Mouse (Mus musculus) urinary bladder, postnatal 25 days (tissue): Measurements from ENCODE around the gene Tbc1d10a.

Source experiments
- DNase-seq: peaks from one replicate; pipeline ENCODE4 v3.0.0; 2022; ENCODE audit warnings: low spot score

Gene Tbc1d10a

DNA sequence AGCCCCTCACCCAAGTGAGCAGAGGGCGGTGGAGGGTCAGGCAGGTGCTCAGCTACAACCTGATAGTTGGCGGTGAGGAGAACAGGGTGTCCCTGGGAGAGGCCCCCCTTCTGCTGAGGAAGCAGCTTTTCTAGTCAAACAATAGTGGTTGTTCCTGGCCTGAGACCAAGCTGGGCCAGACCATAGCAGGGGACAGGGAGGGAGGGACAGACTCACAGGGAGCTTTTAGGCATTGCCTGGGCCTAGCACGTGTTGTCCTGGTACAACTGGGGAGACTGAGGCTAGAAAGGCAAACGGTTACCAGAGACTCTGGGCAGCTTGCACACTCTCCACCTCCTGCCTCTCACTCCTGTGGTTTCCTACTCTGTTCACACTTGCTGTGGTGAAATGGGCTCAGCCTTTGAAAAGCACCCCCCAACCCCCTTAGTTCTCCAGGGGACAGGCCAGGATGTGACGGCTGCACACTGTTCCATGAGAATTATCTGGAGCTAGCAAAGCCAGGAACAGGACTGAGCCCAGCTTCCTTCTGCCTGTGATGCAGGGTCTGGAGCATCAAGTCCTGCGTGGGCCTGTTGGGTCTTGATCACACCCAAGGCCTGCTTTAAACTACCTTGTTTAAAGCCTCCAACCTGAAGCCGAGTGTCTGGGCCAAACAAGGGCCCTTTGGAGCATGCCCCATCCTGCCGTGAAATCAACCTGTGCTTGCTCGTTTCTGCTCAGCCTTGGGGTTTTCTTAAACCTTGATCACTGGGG, 29.8 kb downstream of the Tbc1d10a start:
- DNase-seq, result no peak

DNA sequence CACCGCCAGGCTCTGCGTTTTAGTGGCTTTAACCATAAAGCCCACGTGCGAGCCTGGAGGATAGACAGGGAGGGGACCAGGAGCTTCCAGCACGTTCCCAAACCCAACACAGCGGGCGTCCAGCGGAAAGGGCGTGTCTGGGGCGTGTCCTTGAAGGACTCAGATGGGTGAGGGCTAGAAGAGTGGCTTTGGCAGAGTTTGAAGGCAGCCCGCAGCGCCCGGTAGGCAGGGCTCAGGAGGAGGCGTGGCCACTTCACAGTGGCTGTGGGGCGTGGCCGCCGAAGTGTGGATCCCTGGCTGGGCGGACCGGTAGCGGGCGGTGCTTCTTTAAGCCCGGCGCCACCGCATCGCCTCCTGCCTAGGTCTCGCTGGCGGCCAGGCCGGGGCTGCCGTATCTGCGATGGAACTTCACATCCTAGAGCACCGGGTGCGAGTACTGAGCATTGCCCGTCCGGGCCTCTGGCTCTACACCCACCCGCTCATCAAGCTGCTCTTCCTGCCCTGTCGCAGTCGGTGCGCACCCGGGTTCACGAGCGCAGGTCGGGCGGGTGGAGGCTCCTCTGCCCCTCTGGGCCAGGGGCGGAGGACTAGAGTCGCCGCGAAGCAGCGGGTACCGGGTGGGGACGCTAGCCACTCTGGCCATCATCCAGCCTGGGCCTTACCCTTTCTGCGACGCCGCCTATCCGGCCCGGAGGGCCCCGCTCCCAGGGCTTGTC, 31.5 kb downstream of the Tbc1d10a start, which contains the start of gene Castor1:
Castor1 (plus strand) TSS at position 312 of the 716 bp plus-strand sequence.
- peak; percentile 76 for DNase-seq

GRCm38 (mm10) chr11:4218637-4219036, 32.0 kb downstream of the Tbc1d10a start:
- no peak for DNase-seq

DNA sequence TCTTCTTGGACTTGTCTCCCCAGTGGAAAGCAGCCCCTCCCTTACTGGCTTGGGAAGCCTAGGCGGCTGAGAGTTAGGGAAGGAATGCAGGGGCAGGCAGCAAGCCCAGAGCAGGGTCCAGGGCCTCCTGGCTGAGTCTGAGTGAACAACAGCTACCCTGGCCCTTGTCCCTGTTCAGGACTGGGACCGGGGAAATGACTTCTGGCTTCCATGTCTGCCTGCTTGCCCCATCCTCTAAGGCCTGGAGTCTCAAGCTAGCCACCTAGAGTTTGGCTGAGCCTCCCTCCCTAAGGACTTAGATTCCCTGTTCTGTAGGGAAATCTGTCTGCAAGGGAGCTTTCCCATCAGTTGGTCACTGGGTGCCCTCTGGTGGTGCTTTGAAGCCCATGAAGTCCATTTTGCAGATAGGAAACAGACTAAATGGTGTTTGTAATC, 32.7 kb downstream of the Tbc1d10a start:
- DNase-seq, result peak; percentile 55

- no peak for DNase-seq
These were observed 33.3 kb downstream of the Tbc1d10a start for GRCm38 (mm10) chr11:4219908-4220307.

DNA sequence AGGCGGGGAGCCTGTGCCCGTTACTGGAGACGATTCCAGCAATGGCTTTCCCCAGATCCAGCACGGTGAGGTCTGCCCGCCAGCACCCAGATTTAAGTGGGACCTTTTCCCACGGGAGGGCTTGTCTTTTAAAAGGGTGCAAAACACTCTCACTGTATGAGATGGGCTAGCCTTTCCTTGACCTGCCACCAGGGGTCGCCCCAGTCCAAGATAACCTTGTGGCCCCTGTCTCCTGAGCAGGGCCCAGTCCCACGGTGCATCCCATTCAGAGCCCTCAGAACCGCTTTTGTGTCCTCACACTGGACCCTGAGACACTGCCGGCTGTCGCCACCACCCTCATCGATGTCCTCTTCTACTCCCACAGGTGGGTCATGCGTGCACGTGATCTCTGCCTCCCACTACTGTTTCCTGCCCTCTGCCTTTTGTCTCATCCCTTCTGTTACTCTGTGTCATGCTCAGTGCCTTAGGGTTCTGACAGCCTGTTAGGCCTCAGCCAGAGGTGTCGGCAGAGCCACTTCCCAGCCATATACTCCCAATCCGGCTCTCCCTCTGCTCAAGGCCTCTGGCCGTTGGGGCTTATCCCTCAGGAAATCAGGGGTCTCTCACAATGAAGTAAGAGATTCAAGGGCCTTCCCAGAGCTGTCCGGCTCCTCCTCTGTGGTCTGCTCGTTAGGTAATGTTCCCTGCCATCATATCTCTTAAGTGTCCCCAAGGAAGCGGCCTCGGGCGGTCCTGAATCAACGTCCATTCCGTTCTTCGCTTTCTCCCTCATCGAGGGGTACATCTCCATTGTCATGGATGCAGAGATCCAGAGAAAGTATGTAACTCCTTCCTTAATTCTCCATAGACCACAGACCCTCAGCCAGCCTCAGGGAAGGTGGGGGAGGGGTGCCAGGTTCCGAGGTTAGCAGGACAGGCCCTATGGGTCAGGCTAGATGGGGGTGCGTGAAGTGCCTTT, 34.1 kb downstream of the Tbc1d10a start:
- peak; percentile 79 for DNase-seq

- DNase-seq, result no peak
These were observed 35.7 kb downstream of the Tbc1d10a start for GRCm38 (mm10) chr11:4222046-4222950.

GRCm38 (mm10) chr11:4223393-4224188, 37.0 kb downstream of the Tbc1d10a start:
- no peak for DNase-seq

- DNase-seq, result no peak
These were observed 37.6 kb downstream of the Tbc1d10a start for GRCm38 (mm10) chr11:4224223-4224622.

DNA sequence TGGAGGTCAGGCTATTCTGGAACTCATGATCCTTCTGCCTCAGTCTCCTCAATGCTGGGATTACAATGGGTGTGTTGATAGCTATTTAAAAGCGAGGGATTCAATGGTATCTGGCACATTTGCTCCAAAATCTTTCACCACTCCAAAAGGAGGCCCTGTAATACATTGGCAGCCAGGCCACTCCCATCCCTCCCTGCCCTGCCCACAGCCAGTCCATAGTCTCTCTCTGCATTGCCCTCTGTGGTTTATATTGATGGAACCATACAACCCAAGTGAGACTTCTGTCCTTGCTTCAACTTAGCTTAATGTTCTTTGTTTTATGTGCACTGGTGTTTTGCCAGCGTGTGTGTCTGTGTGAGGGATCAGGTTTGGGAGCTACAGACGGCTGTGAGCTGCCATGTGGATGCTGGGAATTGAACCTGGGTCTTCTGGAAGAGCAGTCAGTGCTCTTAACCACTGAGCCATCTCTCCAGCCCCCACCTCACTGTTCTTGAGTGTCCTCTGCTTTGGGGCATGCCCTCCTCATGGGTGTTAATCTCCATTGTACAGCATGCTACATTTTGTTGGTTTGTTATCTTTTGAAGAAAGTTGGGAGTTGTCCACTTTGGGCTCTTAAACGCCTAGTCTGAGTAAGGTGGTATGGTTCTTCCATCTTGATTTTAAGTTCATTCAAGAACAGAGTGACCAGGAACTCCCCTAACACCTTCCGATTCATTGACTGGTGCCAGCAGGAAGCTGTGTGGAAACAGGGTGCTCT, 40.2 kb downstream of the Tbc1d10a start:
- DNase-seq, result no peak

- no peak for DNase-seq
These were observed 41.9 kb downstream of the Tbc1d10a start for GRCm38 (mm10) chr11:4228463-4228862.

DNA sequence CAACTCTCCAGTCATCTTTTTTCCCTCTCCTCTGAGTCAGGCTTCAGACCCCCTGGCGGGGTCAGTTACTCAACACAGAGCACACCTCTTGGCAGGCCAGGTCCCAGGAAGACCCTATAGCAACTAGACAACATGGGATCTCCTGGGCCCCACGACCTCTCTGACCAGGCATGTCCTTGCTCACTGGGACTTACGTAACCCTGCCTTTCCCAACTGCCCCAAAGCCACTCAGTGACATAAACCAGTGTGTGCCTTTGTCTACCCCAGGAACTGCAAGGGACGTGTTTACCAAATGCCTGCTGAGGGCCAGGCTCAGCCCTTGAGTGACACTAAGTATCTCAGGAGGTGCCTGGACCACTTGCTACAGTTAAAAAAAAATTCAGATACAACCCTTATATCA, 43.3 kb downstream of the Tbc1d10a start:
- DNase-seq, result no peak

DNA sequence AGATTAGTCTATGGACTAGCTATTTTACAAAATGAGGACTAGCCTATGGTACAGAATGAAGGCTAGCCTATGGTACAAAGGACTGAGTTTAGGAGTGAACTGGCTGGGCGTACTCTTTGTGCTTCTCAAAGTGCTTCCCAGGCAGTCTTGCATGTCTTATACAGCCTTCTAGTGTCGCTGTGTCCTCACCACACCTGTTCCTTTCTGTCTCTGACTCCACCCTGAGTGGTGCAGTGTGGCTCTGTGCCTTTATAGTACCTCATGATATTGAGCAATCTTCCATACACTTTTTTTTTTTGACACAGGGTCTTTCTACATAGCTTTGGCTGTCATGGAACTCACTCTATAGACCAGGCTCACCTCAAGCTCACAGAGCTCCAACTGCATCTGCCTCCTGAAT, 44.8 kb downstream of the Tbc1d10a start:
- no peak for DNase-seq

- no peak for DNase-seq
These were observed 46.1 kb downstream of the Tbc1d10a start for GRCm38 (mm10) chr11:4232644-4233043.

GRCm38 (mm10) chr11:4235052-4235655, 48.6 kb downstream of the Tbc1d10a start:
- no peak for DNase-seq

- no peak for DNase-seq
These were observed 49.3 kb downstream of the Tbc1d10a start, which contains the start of gene Osm for GRCm38 (mm10) chr11:4235665-4236545. TSS of gene Osm (plus strand) at chr11:4236420.

DNA sequence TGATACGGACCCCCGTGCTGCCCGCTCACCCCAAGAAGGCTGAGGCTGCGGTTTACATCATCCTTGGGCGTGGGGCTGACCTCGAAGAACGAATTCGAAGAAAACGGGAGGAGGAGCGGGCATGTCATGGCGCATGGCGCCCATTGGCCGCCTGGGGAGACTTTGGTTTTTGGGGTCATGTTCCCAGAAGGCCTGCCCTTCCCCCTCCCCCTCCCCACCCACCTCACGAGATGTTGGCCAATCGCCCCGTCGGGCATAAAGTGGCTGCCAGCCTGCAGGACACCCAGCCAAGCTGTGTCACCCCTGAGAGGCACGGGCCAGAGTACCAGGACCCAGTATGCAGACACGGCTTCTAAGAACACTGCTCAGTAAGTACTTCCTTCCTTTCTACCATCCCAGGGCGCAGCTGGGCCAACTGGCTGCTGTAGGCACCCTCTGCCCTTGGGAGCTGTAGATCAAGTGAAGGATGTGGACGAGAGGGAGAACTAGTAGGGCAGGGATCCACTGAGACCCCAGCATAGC, 50.0 kb downstream of the Tbc1d10a start:
- no peak for DNase-seq
